Mouse (Mus musculus) hindbrain, embryonic 13.5 days (tissue): ENCODE data around the gene Yipf3. TPM values are rescaled to one million over a fixed set of nuclear protein-coding genes. Genes with fewer than 3 reads are reported as not detected.

Experiments used
- ATAC-seq: fragments of 200-750 bp; cut with Nextera tagmentation; 2 replicates; pipeline ENCODE4 v1.8.0; 2017; ENCODE audit warnings: moderate TSS enrichment; ENCODE audit not compliant: low FRiP score
- H3K27ac ChIP-seq: fragments of 300-500 bp; sonication (generic); 2 replicates; pipeline ENCODE4 v1.5.1; 2015; ENCODE audit warnings: inconsistent platforms, mild to moderate bottlenecking, moderate library complexity
- H3K27me3 ChIP-seq: fragments of 300-500 bp; sonication (generic); 2 replicates; pipeline ENCODE4 v1.6.1; 2015; ENCODE audit warnings: mild to moderate bottlenecking, inconsistent platforms
- H3K36me3 ChIP-seq: fragments of 300-500 bp; sonication (generic); 2 replicates; pipeline ENCODE4 v1.6.1; 2015; ENCODE audit warnings: mild to moderate bottlenecking, inconsistent platforms
- H3K4me1 ChIP-seq: fragments of 300-500 bp; sonication (generic); replicated peaks from 2 replicates; pipeline ENCODE4 v1.6.1; 2015; ENCODE audit warnings: inconsistent platforms
- H3K4me2 ChIP-seq: fragments of 300-500 bp; sonication (generic); 2 replicates; pipeline ENCODE4 v1.6.1; 2015; ENCODE audit warnings: inconsistent platforms, mild to moderate bottlenecking, moderate library complexity
- H3K4me3 ChIP-seq: fragments of 300-500 bp; sonication (generic); 2 replicates; pipeline ENCODE4 v1.5.1; 2015; ENCODE audit warnings: mild to moderate bottlenecking, inconsistent platforms
- H3K9ac ChIP-seq: fragments of 300-500 bp; sonication (generic); 2 replicates; pipeline ENCODE4 v1.6.1; 2015; ENCODE audit warnings: mild to moderate bottlenecking, inconsistent platforms
- H3K9me3 ChIP-seq: fragments of 300-500 bp; sonication (generic); 2 replicates; pipeline ENCODE4 v1.6.1; 2016; ENCODE audit warnings: inconsistent platforms
- WGBS: fragments of 180-500 bp; shearing (Covaris S2); methylation state at CpG from one replicate; pipeline ENCODE4 v1.1.7; 2015; 5-methylcytosine and 5-hydroxymethylcytosine counted together
- polyA plus RNA-seq: library from polyadenylated mRNA; unstranded; fragments of >200 nt; fragmentation: Nextera tagmentation; extraction: Ambion mirVana; gene quantifications from 2 replicates; pipeline ENCODE4 v1.2.1, GENCODE M21; 2015

The Yipf3 gene
- 87.5 and 90.8 TPM in 2 replicates for polyA plus RNA-seq

DNA sequence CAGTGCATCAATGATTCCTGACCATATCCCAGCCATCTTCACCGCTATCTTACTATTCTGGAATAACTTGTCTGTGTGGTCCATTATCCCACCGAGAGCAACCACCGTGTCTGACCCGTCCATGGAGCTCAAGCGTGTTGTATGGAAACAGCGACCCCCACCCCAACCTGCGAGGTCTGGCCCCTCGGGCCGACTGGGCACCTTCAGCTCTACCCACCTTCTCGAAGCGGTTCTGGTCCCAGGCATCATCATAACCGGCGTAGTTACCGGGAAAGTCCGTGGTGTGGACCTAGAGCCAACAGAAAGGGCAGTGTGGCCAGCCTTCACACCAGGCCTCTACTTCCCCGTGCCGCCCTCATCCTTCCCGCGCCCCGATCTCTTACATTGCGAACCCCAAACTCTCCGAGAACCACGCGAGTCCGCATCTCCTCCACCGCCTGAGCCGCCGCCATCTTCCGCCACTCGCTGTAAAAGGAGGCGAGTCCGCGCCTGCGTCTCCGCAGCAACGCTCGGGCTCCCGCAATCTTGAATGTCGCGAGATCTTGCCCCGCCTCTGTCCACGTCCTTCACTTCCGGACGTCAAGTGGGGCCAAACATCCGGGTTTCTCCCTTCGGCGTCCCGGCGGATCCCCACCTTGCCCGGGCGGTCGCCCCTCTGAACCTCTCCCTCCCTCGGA is at the start of gene Yipf3, which contains the start of gene Polr1c:
Yipf3 (plus strand) TSS at position 569 of the 677 bp plus-strand sequence.
Polr1c (minus strand) TSS at position 543 of the 677 bp plus-strand sequence.
- under 1% methylated on average over 53 of the region's 53 CpGs for WGBS
- ATAC-seq = peak; percentile 94
- H3K27me3 ChIP-seq = no peaks in the 10 kb centered on the region
- H3K9me3 ChIP-seq = no peaks in the 10 kb centered on the region
- peak within 1 kb of the TSS; percentile 95 for H3K4me2 ChIP-seq
- peak within 1 kb of the TSS; percentile 94 for H3K4me3 ChIP-seq
- H3K4me1 ChIP-seq = peaks cover 27% of the 10 kb centered on the region
- peak within 1 kb of the TSS; percentile 87 for H3K27ac ChIP-seq
- peaks cover 76% of the 10 kb centered on the region for H3K36me3 ChIP-seq
- peak within 1 kb of the TSS; percentile 96 for H3K9ac ChIP-seq

GRCm38 (mm10) chr17:46201151-46201550 is 46.7 kb upstream of the Yipf3 start:
- no peaks in the 10 kb centered on the region for H3K27me3 ChIP-seq
- ATAC-seq = no peak
- H3K36me3 ChIP-seq = peaks cover 45% of the 10 kb centered on the region
- 69% methylated on average over 6 of the region's 6 CpGs for WGBS
- peak overlapping the region; percentile 35; the same call in 1 of the 2 replicates for H3K9ac ChIP-seq
- no peak overlapping the region for H3K27ac ChIP-seq
- no peaks in the 10 kb centered on the region for H3K9me3 ChIP-seq
- H3K4me2 ChIP-seq = peak overlapping the region; percentile 86
- peak overlapping the region; percentile 96 for H3K4me3 ChIP-seq
- H3K4me1 ChIP-seq = peaks cover 41% of the 10 kb centered on the region

DNA sequence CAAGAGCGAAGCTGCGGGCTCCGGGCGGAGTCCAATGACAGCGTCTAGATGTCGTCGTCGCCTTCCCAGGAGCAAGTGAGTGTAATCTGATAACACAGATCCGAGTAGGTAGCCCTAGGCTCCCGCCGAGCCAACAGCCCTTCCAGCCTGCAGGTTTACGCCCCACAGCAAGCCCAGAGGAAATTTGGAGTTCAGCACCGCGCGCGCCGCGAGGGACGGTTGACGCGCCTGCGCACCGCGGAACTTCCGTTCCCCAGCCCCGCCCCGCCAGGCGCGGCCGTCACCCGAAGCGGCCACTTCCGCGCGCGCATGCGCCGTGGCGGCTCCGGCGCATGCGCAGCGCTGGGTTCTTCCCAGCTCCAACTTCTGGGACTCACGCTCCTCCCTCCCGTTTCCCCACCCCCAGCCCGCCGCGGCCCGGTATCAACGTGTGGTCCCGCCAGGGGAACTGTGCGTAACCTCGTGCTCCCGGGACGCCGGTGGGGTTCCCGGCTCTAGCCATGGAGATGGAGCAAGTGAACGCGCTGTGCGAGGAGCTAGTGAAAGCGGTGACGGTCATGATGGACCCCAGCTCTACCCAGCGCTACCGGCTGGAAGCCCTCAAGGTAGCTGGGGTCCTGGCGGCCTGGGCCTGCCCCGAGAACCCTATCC is 45.3 kb upstream of the Yipf3 start, which contains the start of the genes Polh and Xpo5:
Polh (minus strand) TSS at position 225 of the 651 bp plus-strand sequence.
Xpo5 (plus strand) TSS at position 362 of the 651 bp plus-strand sequence.
- WGBS = under 1% methylated on average over 64 of the region's 66 CpGs
- Histone ChIP-seq H3K4me3 (peak within 1 kb of the TSS; percentile 96), H3K4me1 (peaks cover 41% of the 10 kb centered on the region), H3K27me3 (no peaks in the 10 kb centered on the region), H3K27ac (peak within 1 kb of the TSS; percentile 85), H3K9ac (peak within 1 kb of the TSS; percentile 82), H3K9me3 (no peaks in the 10 kb centered on the region), H3K36me3 (peaks cover 45% of the 10 kb centered on the region), H3K4me2 (peak within 1 kb of the TSS; percentile 86)
- peak; percentile 96 for ATAC-seq

GRCm38 (mm10) chr17:46203078-46203477 is 44.8 kb upstream of the Yipf3 start:
- 0% methylated on average over 20 of the region's 20 CpGs for WGBS
- Histone ChIP-seq H3K4me2 (peak overlapping the region; percentile 86), H3K9me3 (no peaks in the 10 kb centered on the region), H3K4me3 (peak overlapping the region; percentile 96), H3K4me1 (peaks cover 41% of the 10 kb centered on the region), H3K27ac (peak overlapping the region; percentile 85), H3K36me3 (peaks cover 45% of the 10 kb centered on the region), H3K27me3 (no peaks in the 10 kb centered on the region), H3K9ac (peak overlapping the region; percentile 82)
- no peak; the same call in 1 of the 2 replicates for ATAC-seq

- Histone ChIP-seq H3K4me3 (no peak overlapping the region), H3K9ac (no peak overlapping the region), H3K4me2 (no peak overlapping the region), H3K9me3 (no peaks in the 10 kb centered on the region), H3K4me1 (peaks cover 22% of the 10 kb centered on the region), H3K36me3 (peaks cover 69% of the 10 kb centered on the region), H3K27ac (no peak overlapping the region), H3K27me3 (no peaks in the 10 kb centered on the region)
- ATAC-seq = no peak
Observed at GRCm38 (mm10) chr17:46206676-46207075, 41.2 kb upstream of the Yipf3 start.

- ATAC-seq = no peak
- Histone ChIP-seq H3K4me1 (no peaks in the 10 kb centered on the region), H3K9me3 (no peaks in the 10 kb centered on the region), H3K27ac (no peak overlapping the region), H3K9ac (no peak overlapping the region), H3K27me3 (no peaks in the 10 kb centered on the region), H3K4me3 (no peak overlapping the region), H3K36me3 (peaks cover 95% of the 10 kb centered on the region), H3K4me2 (no peak overlapping the region)
- WGBS = 97% methylated on average over 3 of the region's 3 CpGs
Observed at GRCm38 (mm10) chr17:46210550-46210949, 37.3 kb upstream of the Yipf3 start.

DNA sequence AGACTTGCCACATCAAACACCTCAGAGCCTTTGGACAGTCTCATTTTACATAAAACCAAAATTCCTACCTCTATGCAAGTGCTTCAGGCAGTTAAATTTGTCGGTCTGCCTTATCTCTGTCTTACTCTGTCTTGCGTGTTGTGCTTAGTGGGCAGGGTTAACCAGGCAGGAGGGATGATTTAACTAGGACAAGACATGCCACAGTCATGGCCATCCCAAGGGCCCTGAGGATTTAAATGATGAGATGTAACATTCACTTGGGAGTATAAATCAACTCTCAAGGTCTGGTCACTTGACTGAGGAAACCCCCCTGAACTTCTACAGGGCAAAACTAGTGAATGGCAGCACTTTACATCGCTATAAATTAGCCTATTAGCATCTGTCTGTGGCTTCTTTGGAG is 26.3 kb upstream of the Yipf3 start:
- H3K4me1 ChIP-seq = no peaks in the 10 kb centered on the region
- H3K9ac ChIP-seq = no peak overlapping the region
- H3K4me3 ChIP-seq = no peak overlapping the region
- H3K4me2 ChIP-seq = no peak overlapping the region
- 96% methylated on average over 3 of the region's 3 CpGs for WGBS
- no peaks in the 10 kb centered on the region for H3K27me3 ChIP-seq
- peaks cover 99% of the 10 kb centered on the region for H3K36me3 ChIP-seq
- no peaks in the 10 kb centered on the region for H3K9me3 ChIP-seq
- no peak overlapping the region for H3K27ac ChIP-seq
- no peak for ATAC-seq

- 90% methylated on average over 7 of the region's 7 CpGs for WGBS
- Histone ChIP-seq H3K9me3 (no peaks in the 10 kb centered on the region), H3K4me3 (no peak overlapping the region), H3K27me3 (no peaks in the 10 kb centered on the region), H3K36me3 (peaks cover 92% of the 10 kb centered on the region), H3K27ac (no peak overlapping the region), H3K4me2 (no peak overlapping the region), H3K9ac (no peak overlapping the region), H3K4me1 (no peaks in the 10 kb centered on the region)
- ATAC-seq = no peak
Observed at GRCm38 (mm10) chr17:46227576-46227975, 20.3 kb upstream of the Yipf3 start.

GRCm38 (mm10) chr17:46236067-46236466 is 11.8 kb upstream of the Yipf3 start:
- 89% methylated on average over 1 of the region's 1 CpGs for WGBS
- Histone ChIP-seq H3K4me2 (no peak overlapping the region), H3K4me1 (no peaks in the 10 kb centered on the region), H3K27me3 (no peaks in the 10 kb centered on the region), H3K4me3 (no peak overlapping the region), H3K9me3 (no peaks in the 10 kb centered on the region), H3K27ac (no peak overlapping the region), H3K9ac (no peak overlapping the region), H3K36me3 (peaks cover 88% of the 10 kb centered on the region)
- no peak for ATAC-seq

DNA sequence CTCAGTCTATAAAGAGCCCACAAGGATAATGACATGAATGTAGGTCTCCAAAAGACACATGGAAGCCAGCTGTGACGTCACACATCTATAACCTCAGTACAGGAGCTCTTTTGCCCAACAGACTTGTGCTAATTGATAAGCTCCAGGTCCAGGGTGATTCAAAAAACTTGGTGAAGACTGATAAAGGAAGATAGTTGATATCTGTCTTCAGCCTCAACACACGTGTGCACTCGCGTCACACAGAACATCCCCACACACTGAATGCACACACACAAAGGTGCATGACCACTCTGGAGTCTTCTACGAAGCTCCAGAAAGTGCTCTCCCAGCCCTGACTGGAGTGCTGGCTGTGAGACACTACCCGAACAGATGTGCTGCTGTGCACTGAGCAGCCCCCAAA is 10.8 kb upstream of the Yipf3 start:
- WGBS = 91% methylated on average over 6 of the region's 6 CpGs
- H3K4me1 ChIP-seq = no peaks in the 10 kb centered on the region
- no peak overlapping the region for H3K27ac ChIP-seq
- H3K4me3 ChIP-seq = no peak overlapping the region
- no peak overlapping the region for H3K9ac ChIP-seq
- ATAC-seq = no peak
- H3K4me2 ChIP-seq = no peak overlapping the region
- H3K9me3 ChIP-seq = no peaks in the 10 kb centered on the region
- H3K27me3 ChIP-seq = no peaks in the 10 kb centered on the region
- peaks cover 91% of the 10 kb centered on the region for H3K36me3 ChIP-seq

DNA sequence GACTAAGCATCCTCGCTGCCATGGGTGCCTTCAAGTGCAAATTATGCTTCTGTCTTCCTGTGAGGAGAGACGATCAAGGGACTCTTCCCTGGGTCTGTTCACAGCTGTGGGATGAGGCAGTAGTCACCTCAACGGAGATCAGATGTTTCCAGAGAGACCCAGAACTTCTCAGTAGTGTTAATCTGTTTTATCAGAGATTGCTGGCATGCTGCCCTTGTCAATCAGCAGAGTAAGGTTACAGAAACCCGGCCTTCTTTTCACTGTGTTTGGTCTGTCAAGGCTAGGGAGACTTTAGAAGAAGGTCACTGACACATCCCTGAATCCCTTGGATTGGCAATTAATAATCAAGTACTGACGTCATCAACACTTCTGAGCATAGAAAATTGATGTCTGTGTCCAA is 10.4 kb upstream of the Yipf3 start:
- H3K9ac ChIP-seq = no peak overlapping the region
- WGBS = 87% methylated on average over 5 of the region's 5 CpGs

DNA sequence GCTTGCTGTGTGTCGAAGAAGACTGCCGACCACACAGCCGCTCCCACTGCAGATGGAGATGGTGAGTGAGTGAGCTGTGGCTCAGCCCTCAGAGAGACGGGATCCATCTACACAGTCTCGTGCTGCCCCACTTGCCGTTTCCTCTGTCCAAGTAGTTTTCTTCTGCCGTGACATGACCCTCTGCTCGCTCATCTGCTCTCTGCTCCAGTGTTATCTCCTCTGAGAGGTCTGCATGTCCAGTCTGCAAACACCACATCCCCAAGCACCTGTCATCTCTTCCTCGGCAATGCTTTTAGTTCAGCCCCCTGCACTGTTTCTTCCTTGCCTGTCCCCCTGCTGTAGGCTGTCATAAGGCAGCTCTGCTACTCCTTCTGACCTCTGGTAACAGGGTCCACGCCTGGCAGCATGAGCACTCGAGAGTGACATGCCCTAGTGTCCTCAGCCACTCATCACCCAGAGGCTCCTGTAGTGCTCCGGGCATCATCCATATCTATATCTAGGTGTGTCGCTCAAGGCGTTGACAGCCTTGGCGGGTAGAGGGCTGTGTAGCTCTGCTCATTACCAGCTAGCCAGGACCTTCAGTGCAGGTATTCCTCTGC is 8.3 kb upstream of the Yipf3 start:
- Histone ChIP-seq H3K4me2 (no peak overlapping the region), H3K4me1 (no peaks in the 10 kb centered on the region), H3K9ac (no peak overlapping the region), H3K36me3 (peaks cover 97% of the 10 kb centered on the region), H3K9me3 (no peaks in the 10 kb centered on the region), H3K4me3 (no peak overlapping the region), H3K27me3 (no peaks in the 10 kb centered on the region), H3K27ac (no peak overlapping the region)
- no peak for ATAC-seq
- 95% methylated on average over 15 of the region's 15 CpGs for WGBS

More for the DNA sequence above, 10.4 kb upstream of the Yipf3 start:
- H3K4me2 ChIP-seq = no peak overlapping the region
- H3K4me1 ChIP-seq = no peaks in the 10 kb centered on the region
- no peak overlapping the region for H3K27ac ChIP-seq
- no peak overlapping the region for H3K4me3 ChIP-seq
- ATAC-seq = no peak
- H3K27me3 ChIP-seq = no peaks in the 10 kb centered on the region
- peaks cover 95% of the 10 kb centered on the region for H3K36me3 ChIP-seq
- H3K9me3 ChIP-seq = no peaks in the 10 kb centered on the region
